Mouse (Mus musculus) CD4-positive helper T cell, adult 2 months (primary cell): ENCODE measurements around the gene Slc28a2.
"Not testable (repeated sequence)": the region's sequence is repeated elsewhere in the genome, so short reads cannot be mapped to it uniquely, and the experiment has no call there.

Experiments
- DNase-seq: peaks from one replicate; pipeline ENCODE4 v3.0.0-alpha.2; 2012; ENCODE audit warnings: low read depth, missing footprints, low spot score

Slc28a2 gene

DNA sequence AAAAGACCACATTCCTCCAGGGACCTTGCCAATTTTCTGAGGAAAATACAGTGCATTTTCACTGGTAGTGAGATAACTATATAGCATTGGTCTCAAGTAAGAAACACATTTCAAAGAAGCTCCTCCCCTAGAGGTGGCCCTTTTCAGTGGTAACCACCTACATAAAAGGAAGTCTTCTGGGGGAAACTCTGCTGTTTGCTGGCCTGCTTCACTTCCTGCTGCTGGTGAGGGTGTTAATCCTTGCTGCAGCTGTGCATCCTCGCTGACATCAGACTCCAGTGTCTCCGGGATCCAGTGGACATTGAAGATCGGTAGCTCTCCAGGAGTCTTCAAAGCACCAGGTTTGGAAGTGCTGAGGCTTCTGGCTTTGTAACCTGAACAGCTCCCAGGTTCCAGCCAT lies at the start of gene Slc28a2:
TSS of gene Slc28a2 (plus strand) at position 278 of the 400 bp plus-strand sequence.
- DNase-seq: peak; percentile 39

DNA sequence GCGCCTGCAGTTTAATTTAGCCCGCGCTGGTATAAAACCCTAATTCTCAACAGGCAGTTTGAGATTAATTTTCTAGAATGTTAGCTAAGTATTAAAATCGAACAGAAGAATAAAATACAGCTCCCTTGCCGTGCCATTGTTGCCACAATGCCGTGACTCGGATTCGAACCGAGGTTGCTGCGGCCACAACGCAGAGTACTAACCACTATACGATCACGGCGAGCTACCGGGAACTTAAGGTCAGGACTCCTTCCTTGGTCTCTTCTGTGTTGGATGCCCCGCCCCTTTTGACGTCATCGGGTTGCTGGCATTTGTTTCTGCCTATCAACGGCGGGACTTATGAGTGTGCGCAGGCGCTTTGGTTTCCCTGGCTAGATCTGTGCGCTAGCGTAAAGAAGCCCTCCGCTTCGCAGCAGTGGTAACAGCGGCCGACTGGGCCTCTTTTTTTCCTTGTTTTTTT lies 49.0 kb upstream of the Slc28a2 start:
- DNase-seq: peak; percentile 97

DNA sequence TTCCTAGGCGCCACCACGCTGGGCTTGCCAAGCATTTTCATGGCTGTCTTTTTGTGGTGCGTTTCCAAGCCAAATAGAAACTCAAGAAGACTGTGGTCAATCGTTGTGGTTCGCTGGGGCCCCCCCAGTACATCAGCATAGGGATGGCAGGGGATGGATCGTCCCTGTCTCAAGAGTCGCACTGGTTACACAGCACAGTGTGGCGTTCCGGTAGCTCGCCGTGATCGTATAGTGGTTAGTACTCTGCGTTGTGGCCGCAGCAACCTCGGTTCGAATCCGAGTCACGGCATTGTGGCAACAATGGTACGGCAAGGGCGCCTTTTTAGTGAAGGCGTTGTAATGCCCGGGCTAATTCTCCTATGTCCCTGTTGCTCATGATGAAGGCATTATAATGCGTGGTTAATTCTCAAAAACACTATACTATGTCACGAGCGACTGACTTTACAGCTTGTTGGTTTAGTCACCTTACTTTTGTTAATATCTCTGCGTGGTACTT lies 48.5 kb upstream of the Slc28a2 start:
- DNase-seq: peak; percentile 86

DNA sequence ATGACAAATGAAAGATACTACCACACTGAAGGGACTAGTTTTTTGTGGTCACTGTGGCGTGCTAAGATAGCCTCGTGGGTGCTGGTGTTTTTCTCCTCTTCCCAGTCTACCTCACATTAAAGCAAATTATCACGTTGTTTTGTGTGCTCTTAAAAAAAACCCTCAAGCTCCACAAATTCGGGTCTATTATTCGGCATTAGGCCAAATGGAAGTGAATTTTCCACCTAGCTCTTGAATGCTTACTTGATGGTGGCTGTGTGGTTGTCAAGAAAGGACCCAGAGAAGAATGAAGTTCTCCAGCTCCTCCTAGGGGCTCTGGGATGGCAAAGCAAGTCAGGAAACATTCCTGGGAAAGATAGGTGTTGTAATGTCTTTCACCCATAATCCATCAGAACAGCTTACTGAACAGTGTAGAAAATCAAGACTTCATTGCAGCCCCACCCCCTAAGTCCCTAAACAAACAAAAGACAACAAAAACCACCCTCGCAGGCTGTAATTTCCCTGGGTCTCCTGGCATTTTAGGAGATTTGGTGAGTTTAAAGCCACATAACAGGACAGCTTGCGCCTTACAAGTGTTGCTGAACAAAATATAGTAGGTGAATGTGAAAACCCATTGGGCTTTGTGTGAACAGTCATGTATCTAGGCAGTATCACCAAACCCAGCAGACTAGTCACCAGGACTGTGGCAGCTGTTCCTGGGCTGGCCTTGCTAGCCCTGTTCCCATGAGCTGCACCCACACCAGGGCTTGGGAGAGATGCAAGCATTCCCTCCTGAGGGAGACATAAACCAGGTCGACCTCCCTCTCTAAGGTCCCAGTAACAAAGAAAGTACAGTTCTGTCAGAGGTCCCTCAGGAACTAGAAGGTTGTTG lies 47.6 kb upstream of the Slc28a2 start:
- DNase-seq: peak; percentile 37

DNA sequence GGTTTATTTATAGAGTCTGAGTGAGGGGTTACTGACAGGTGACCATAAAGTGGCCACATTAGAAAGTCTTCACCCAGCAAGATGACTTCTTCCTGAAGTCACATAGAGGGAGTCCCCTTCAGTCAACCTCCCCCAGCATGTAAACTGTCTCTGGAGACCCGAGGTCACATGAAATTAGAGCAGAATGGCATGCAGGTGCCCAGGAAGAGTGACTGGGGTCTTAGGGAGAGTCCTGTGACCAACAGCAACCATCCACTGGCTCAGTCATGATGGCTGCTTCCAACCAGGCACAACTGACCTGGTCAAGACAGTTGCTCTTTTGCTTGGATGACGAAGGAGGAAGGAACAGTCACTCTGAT lies 47.0 kb upstream of the Slc28a2 start:
- no peak for DNase-seq

DNA sequence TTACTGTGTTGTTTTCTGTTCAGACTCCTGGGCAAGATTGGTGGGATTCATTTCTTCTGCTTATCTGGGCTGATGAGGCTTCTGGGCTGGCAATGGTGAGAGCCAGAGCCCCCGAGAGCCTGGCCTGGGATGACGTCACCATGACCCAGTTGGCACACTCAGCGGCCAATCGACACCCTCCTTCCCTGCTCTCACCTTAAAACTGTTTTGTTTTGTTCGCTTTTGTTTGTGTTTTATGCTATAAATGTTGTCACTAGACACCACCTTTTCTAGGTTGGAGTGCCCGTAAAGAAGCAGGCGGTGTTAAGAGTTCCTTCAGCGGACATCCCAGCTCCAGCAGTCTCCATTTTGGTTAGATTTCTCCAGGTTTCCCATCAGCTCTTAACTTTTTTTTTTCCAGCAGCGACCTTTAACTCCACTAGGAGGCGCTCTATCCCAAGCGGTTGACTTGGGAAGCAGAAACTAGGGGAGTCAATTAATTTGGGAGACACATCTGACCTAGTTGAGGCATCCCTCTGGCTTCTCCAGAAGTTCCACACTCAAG lies 45.4 kb upstream of the Slc28a2 start:
- DNase-seq: peak; percentile 70

DNA sequence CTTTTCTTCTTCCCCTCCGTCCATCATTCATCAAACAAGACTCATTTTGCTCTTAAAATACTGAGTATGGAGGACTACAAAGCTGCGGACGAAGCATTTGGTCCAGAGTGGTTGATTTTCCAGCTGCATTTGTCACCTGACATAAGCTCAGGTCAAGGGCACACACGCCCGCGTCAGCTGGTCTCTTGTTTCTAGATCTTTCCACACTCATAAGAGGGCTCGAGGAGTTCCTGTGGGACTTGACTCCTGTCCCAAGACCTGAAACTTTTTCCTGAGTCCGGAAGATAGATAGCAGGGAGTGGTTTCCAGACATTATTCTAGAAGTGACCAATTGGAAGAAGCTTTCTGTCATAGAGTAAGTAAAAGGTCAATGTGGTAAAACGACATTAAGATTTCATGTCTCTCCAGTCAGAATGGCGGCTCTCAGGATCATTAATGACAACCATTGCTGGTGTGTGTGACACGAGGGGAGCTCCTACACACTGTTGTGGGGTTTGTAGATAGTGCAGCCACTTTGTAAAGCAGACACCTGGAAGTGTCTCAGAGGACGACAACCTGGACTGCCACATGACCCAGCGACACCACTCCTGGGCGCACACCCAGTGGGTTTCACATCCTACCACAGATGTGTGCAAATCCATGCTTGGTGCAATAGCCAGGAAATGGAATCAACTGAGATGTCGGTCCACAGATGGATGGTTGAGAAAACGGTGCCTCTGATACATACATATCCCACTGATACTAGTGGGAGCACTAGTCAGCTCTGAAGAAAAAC lies 44.8 kb upstream of the Slc28a2 start:
- no peak for DNase-seq

DNA sequence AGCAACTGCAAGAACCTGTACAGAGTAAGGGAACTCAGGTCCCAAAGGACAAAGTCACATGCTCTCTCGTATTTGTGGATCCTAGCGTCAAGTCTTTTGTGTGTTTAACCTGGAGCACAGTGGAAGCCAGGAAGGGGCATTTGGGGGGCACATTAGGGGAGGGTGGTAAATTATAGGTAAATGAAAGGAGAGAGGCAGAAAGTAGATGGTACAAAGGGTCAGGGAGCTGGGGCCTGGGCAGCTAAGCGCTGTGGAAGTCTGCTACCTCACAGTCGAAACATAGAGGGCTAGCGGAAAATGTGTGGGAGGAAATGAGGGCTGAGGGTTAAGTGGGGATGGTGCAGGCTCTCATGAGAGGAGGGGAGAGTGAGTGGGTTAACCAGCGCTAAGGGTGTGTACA lies 44.2 kb upstream of the Slc28a2 start:
- DNase-seq: no peak

DNA sequence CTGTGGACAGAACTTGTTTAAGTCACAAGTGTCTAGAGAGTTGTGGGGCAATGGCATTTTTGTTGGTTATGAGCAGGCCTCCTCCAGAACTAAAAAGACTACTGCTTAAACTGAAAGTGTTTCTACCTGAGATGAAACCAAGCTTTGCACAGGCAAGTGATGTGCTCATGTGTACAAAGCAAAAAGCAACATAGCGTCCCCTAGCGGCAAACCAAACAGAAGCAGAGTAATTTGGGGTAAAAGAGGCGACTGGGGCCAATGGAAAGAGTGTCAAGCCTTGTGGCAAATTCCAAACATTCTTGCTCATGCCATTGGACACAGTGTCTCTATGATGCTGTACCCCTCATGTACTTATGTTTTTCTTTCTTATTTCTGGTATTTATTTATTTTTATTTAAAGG lies 41.2 kb upstream of the Slc28a2 start:
- DNase-seq: no peak

DNA sequence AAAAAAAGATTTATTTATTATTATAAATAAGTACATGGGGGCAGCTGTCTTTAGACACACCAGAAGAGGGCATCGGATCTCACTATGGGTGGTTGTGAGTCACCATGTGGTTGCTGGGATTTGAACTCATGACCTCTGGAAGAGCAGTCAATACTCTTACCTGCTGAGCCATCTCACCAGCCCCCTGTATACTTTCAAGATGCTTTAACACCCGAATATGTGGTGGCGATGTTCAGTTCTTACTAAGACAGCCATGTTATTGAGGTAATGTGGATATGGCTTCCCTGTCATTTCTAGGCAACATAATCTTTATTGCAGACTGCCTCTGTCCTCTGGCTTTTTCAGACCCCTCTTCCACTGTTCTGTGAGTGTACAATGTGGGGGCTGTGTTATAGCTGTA lies 39.1 kb upstream of the Slc28a2 start:
- not testable (repeated sequence) for DNase-seq

DNA sequence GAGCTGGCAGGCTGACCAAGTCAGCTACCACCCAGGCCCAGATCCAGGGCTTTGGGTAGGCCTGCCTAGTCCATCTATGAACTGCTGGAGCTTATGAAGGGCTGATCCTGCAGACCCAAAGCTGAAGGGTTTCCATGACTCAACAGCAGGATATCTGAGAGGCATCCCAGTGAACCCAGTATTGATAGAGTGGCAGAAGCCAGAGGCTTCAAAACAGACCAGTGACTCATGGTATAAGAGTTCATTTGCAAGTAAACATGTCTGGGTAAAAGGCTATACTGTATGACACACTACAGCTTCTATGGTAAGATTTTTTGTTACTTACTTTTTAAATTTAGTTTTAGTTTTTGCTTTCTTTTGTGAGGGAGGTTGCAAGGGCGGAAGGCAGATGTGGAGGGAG lies 30.1 kb upstream of the Slc28a2 start:
- no peak for DNase-seq

DNA sequence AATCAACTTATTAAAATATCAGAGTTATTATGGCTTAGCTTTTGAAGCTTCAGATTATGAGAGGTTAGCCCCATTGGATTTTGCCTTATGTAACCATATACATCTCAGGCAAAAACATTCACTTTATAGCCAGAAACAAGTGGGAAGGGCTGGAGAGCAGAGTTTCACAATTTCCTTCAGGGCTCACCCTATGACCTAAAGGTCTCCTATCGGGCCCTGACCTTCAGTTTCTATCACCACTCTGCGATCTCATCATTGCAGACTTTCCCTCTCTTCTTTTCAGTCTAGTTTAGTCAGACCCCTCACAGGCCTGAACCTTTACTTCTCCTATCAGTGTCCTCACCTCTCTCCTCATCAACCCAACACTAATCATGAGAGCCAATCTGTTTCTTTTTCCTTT lies 18.7 kb upstream of the Slc28a2 start:
- DNase-seq: no peak

DNA sequence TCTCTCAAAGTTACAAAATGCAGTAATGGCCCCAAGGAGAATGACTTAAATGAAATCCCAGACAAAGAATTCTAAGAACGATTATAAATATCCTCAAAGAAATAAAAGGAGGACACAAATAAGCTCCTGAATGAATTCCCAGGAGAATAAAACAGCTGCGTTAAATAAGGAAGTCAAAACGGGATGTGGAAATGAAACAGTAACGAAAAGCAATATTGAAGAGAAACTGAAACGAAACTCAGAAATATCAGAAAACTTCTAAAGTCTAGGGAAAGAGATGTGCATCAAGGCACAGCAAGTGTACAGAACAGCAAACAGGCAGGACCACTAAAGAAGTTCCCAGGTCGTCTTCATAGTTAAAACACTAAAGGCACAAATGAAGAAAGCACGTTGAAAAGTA lies 17.3 kb upstream of the Slc28a2 start:
- DNase-seq: no peak

DNA sequence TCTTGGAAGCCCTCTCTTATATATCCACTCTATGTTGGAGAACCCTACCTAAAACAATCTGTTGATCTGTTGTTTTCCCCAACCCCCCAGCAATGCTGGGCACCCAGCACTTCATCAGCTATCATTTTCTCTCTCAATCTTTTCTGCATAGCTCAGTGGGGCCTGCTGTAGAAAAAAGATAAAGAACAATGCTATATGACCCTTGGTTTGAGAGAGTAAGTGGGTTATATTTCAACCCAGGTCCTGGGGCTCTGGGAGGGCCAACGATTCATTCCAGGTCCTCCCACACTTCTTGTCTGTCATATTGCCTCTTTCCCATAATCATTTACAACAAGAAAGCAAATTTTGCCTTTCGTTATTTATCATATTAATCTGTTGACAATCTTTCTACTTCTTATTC lies 368 bp downstream of the Slc28a2 start:
- DNase-seq: not testable (repeated sequence)

DNA sequence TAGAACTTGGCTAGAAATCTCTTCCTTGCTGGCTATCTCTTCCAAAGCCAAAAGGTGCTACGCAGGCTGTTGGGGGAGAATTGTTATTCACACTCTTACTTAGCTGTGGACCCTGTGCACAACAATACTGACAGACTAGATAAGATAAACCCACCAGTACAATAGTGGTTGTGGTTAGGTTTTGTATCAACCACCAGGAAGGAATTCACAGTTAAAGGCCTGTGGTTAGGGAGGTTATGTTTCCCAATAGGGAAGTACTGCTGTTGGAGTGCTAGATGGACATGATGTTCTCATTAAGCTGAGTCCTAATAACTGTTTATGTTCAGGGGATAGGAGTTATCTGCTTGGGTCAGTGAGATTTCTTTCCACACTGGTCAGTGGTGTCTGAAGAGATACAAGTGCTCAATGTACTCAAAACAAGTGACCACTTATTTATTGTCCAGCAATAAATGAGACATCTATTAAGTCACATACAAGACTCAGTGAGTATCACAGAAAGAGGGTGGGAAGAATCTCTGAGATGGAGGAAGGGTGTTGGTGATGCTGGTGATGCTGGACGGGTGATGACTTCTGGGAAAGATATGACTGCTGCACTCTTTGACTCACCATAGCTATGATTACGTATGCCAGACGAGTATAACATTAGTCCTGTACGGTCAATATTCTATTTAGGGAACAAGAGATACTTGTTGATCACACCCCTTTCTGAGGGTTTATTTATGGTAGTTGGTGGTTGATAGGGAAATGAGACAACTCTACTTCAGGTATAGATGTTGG lies 12.6 kb downstream of the Slc28a2 start:
- not testable (repeated sequence) for DNase-seq

DNA sequence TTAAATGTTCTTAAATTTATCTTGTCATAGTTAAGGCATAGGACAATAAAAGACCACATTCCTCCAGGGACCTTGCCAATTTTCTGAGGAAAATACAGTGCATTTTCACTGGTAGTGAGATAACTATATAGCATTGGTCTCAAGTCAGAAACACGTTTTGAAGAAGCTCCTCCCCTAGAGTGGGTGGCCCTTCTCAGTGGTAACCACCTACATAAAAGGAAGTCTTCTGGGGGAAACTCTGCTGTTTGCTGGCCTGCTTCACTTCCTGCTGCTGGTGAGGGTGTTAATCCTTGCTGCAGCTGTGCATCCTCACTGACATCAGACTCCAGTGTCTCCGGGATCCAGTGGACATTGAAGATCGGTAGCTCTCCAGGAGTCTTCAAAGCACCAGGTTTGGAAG lies 14.2 kb downstream of the Slc28a2 start:
- not testable (repeated sequence) for DNase-seq

DNA sequence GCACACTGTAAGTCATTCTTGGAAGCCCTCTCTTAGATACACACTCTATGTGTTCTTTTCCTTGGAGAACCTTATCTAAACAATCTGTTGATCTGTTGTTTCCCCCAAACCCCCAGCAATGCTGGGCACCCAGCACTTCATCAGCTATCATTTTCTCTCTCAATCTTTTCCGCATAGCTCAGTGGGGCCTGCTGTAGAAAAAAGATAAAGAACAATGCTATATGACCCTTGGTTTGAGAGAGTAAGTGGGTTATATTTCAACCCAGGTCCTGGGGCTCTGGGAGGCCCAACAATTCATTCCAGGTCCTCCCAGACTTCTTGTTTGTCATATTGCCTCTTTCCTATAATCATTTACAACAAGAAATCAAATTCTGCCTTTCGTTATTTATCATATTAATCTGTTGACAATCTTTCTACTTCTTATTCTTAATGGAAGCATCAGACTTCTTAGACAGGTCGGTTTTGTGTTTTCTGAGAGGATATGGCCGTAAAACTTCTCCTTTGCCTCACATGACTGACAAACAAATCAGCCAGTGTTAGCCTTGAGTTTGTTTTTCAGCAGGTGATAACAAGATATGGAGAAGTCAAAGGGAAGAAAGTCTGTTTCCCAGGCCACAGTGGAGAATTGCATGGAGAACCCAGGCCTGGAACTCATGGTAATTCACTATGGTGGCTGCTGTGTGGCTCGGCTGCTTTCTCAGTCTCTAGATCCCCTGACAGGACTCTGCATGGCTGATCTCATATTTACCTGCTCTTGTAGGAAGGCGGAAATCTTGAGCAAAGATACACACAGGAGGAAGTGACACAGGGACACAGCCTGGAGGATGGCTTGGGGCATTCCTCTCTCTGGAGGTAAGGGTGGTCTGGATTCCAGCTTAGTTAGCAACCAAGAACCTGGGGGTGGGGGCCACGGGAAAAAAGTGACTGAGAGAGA lies 15.0 kb downstream of the Slc28a2 start:
- DNase-seq: no peak

DNA sequence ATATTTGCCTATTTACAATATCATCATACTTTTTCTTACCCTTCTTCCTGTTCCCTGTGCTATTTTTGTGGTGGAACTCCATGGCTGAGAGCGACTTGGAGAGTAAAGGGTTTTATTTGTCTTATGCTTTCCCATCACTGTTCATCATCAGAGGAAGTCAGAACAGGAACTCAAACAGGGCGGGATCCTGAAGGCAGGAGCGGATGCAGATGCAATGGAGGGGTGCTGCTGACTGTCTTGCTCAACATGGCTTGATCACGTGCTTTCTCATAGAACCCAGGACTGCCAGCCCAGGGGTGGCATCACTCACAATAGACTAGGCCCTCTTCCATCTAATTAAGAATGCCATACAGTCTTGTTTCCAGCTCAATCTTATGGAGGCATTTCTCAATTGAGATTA lies 24.1 kb downstream of the Slc28a2 start:
- DNase-seq: no peak

DNA sequence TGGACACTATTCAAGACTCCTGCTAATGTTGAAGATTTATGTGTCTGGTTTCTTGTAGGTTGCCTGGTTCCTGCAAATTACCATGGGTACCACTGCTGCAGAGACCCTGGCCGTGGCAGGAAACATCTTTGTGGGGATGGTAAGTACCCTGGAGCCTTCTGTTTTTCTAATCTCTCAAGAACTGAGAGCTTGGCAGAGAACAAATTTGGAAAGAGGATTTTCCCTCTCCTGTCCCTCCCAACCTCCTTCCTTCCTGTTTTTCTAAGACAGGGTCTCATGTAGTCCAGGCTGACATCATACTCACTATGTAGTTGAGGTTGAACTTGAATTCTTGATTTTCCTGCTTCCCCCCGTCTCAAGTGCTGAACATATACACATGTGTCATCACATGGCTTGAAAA lies 26.1 kb downstream of the Slc28a2 start:
- no peak for DNase-seq

DNA sequence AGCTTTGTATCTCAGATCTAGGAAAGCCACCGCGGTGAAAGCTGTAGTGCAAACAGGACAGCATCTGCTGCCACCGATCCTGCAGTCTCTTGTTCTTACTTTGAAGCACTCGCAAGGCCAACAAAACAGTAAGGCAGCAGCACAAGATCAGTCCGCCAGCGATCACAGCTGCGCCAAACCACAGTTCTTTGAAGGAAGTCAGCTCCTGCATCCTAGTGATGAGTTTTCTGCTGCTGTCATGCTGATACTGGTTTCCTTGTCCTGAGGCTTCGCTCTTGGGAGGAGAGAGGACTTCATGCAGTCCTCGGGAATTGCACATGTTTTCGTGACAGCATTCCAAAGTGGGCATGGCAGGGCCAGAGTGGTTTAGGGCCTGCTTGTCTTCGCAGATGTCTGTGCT lies 40.6 kb downstream of the Slc28a2 start:
- DNase-seq: peak; percentile 66
